Mouse (Mus musculus) bone marrow macrophage, adult 2 months (primary cell): ENCODE measurements at regions not wholly inside any gene's neighbourhood (a gene's known extent, or its start where the extent isn't known, plus 50 kb on each side); places are given as distances from the start of the nearest gene placed in this dataset.

Experiments
- H3K27ac ChIP-seq: 2 replicates; pipeline ENCODE4 v1.5.1; 2012; ENCODE audit warnings: low read depth, low read length; ENCODE audit not compliant: insufficient read depth
- H3K4me1 ChIP-seq: 2 replicates; pipeline ENCODE4 v1.6.1; 2012; ENCODE audit warnings: low read length; ENCODE audit not compliant: control insufficient read depth, insufficient read depth
- H3K4me3 ChIP-seq: 2 replicates; pipeline ENCODE4 v1.5.1; 2012; ENCODE audit warnings: mild to moderate bottlenecking, low read length, moderate library complexity; ENCODE audit not compliant: insufficient read depth
- CTCF ChIP-seq: IDR thresholded peaks from 2 replicates; pipeline ENCODE4 v1.5.1; 2012; ENCODE audit warnings: low read depth, mild to moderate bottlenecking, low read length, moderate library complexity
- POLR2A ChIP-seq: IDR thresholded peaks from 2 replicates; pipeline ENCODE4 v1.6.1; 2012; ENCODE audit warnings: mild to moderate bottlenecking, low read depth, low read length, borderline replicate concordance

DNA sequence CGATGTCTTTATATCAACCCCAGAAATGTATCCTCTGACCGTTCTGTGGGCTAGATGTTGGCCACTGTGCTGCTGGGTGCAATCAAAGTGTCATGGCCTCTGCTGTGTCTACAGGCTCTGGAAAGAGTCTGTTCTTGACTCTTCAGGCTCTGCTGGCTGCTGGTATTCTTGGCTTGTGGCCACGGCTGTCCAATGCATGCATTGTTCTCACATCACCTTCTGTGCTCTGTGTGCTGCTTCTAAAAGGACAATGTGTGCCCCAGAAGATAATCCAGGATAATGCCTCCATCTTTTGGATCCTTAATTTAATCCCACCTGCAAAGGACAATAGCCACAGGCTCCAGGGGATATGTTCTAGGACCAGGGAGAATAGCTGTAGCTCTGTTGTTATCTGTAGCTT is 77.5 kb upstream of the Dapl1 start:
- no peak overlapping the region for H3K4me3 ChIP-seq
- no peak overlapping the region for H3K27ac ChIP-seq
- peaks cover 4% of the 10 kb centered on the region for H3K4me1 ChIP-seq
- TF ChIP-seq CTCF (no peak), POLR2A (no peak)

DNA sequence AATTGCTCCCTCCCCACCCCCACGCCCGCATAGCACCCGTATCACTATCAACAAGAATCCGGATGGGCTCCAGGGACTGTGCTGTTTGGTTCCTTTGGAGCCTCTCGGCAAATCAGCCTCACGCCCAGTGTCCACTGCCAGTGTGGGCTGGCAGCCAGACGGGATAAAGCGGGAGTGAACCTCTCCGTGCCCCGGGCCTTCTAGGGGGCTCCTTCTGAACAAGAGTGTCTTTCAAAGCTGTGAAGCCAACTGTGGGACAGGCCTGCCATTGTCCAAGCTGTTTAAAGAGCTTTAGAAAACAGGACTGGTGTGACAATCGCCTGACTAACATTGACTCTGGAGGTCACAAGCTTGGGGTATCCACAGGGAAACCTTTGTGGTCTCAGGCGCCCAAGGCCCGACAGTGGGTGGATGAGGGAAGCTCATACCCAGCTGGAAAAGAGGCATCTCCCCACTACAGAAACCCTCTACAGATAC is 76.9 kb upstream of the Dapl1 start:
- Histone ChIP-seq H3K4me1 (no peaks in the 10 kb centered on the region), H3K4me3 (no peak overlapping the region), H3K27ac (no peak overlapping the region)
- no peak for TF ChIP-seq CTCF
- no peak for TF ChIP-seq POLR2A

DNA sequence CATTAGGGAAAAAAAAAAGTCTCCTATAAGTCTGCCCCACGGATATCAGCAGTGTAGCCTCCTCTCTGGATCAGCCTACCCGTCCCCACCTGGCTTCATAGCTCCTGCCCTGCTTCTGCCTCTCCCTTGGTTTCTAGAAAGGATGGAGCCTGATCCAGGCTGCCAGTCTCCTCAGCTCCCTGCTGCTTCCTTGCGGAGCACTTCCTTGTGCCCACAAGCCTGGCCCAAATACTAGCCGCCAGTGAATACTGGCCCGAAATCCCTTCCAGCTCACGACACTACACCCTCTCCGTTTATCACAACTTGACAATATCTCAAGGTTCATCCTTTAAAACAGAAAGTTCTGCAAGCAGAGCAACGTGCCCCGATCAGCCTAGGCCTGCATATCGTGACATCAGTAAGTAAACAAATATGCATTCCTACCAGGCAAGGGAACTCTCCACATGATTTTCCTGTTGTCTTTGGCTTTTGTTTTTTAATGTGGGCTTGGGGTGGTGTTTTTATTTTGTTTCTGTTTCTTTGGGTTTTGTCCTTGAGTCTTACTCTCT is 76.3 kb upstream of the Dapl1 start:
- Histone ChIP-seq H3K4me3 (no peak overlapping the region), H3K27ac (no peak overlapping the region), H3K4me1 (no peaks in the 10 kb centered on the region)
- no peak for TF ChIP-seq CTCF
- no peak for TF ChIP-seq POLR2A

DNA sequence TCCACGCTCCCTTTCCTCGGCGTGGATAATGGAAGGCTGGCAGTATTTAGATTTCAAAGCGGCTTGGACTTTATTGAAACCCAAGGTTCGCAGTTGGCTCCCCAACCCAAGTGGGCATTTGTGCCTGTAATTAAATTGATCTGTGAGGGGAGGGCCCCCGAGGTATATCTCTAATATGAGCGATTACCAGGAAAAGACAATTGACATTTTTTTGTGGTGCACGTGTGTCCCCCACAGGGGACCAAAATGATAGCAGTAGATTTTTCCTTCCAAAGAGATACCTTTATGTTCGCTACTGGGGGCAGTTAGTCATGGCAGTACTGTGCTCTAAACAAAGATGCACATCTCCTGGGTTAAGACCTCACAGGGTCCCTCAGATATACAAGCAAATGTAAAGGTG is 69.8 kb upstream of the Dapl1 start:
- TF ChIP-seq CTCF (no peak), POLR2A (no peak)
- no peaks in the 10 kb centered on the region for H3K4me1 ChIP-seq
- no peak overlapping the region for H3K4me3 ChIP-seq
- no peak overlapping the region for H3K27ac ChIP-seq

DNA sequence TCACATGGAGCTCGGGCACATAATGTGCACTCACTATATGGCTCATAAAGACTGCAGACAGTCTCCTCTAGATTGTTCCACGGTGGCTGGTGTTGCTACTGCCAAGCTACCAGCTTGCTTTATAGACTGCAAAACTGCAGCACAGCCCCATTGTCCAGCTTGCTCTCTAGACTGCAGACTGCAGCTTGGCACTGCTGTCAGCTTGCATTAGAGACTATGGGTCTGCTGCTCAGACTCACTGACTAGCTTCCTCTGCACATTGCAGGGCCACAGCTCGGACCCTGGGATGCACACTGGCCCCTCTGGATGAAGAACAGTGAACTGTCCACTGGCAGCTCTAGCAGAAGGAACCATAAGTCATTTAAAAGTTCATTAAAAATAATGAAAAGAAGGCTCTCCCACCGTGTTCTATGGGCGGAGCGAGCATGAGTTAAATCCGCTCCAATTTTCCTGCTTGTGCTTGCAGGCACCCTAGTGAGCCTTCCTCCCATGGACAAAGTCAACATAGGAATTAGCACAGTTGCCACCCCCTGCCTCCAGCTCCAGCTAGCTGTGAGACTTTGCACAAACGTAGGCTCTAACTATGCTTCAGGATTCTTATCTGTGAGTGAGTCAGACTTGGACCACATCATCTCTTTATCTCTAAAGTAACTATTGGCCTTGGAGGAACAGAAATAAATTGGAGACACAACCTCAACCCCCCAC is 67.8 kb upstream of the Dapl1 start:
- TF ChIP-seq CTCF = no peak
- TF ChIP-seq POLR2A = no peak
- Histone ChIP-seq H3K4me3 (no peak overlapping the region), H3K27ac (no peak overlapping the region), H3K4me1 (no peaks in the 10 kb centered on the region)

DNA sequence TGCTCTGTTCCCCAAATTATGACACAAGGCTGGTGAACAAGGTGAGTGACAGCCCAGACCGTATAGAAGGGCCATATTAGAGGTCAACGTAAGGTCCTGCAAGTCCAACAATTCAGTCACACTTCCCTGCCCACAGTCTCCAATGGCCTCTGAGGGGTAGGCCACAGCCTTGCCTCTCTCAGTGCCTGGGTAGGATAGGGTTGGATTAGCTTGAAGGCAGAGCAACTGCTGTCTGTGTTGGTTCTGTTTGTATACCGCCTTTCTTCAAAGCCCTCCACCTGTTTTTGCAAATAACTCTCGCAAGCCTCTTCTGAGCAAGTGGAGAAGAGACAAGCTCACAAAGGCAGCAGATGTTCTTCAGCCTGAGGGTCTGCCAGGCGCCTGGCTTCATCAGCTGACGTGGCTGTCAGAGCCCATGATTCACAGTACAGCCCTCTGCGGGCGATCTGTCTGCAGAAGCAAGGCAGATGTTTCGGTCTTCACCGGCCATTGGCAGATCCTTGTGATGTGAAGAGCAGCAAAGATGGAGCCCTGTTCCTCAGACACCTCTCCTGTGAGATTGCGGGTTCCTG is 67.0 kb upstream of the Dapl1 start:
- H3K27ac ChIP-seq = no peak overlapping the region
- H3K4me1 ChIP-seq = no peaks in the 10 kb centered on the region
- TF ChIP-seq POLR2A = no peak
- no peak overlapping the region for H3K4me3 ChIP-seq

DNA sequence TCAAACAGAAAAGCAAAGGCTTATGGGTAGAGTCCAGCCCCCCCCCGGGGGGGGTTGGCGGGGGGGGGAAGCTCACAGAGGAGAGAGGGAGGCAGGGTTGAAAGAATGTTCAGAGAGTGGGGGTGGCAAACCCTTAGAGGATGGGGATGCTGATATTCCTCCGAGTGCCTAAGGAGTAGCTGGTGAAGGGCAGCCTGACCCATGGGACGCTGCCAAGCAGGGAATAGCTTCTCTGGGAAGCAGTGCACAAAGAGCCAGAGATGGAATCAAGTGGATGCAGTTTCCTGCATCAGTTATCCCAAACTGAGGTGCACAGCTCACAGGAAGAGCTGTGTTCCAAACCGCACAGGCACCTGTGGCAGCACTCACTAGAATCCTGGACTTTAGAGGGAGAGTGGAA is 64.0 kb upstream of the Dapl1 start:
- H3K27ac ChIP-seq = no peak overlapping the region
- H3K4me1 ChIP-seq = peaks cover 6% of the 10 kb centered on the region
- no peak overlapping the region for H3K4me3 ChIP-seq
- TF ChIP-seq CTCF = no peak
- no peak for TF ChIP-seq POLR2A

DNA sequence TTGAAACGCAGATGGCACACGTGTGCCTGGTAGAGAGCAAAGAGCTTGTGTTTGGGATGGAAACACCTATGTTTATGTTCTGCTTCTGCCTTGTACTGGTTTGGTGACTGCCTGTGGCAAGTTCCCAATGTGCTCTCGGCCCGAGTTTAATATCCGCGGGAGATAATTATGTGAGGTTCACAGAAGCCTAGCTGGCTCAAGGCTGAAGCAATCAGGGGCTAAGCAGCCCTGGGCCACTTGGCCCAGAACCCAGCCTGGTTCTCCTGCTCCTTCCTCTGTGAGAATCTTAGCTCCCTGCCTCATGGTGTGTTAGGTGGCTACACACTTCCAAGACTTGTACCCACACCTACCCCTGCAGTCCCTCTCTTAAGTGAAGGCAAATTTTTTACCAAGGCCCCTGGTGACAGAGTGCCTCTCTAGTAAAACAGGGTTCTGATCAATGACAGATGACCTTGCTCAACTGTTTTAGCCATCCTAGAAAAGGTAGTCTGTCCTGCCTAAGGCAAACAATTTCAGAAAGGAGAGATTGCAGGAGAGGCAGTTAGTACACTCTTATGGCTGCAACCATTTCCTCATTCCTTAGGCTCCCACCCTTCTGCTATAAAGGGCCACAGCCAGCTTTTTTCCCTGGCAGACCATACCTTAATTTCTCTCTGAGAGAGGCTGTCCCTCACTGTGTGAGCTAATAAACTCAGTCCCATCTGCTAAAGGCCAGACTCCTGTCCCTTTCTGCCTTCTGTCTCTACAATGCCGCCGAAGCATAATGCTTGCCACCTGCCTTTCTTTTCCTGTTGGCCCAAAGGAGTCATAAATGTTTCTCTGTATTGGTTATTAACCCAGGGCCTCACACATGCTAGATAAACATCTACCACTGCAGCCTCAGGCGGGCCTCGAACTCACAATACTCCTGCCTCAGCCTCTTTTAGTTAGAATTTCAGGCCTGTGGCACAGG is 61.9 kb upstream of the Dapl1 start:
- Histone ChIP-seq H3K4me1 (peaks cover 17% of the 10 kb centered on the region), H3K27ac (no peak overlapping the region), H3K4me3 (no peak overlapping the region)
- no peak for TF ChIP-seq CTCF
- TF ChIP-seq POLR2A = no peak

DNA sequence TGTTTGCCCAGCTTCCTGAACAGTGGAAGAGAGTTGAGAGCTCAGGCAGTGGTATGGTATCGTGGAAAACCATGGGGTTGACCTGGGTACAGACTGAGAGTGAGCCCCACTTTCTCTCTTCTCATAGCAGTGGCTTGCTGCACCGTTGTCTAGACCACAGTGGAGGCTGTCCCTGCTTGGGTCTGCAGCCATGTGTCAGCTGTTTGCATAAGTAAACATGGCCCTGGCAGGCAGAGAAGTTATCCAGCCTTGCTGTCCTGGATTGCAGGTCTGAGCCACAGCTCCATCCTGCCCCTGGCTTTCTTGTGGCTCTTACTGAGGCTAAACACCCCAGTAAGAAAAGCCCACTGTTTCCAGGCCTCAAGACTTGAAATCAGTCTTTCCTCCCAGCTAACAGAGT is 60.2 kb upstream of the Dapl1 start:
- Histone ChIP-seq H3K4me1 (peaks cover 17% of the 10 kb centered on the region), H3K27ac (no peak overlapping the region), H3K4me3 (no peak overlapping the region)
- no peak for TF ChIP-seq POLR2A
- no peak for TF ChIP-seq CTCF
